ENCODE assay signal across 8 mouse cellular contexts in genomic region chr11:97798083-97798435, GRCm38 (mm10). TPM values are rescaled to one million over a fixed set of nuclear protein-coding genes. Genes with fewer than 3 reads are reported as not detected.
A peak's percentile ranks its signal among the peaks of the same experiment; 100 is the strongest.
DNase-seq lines count a peak whose midpoint lies in the region; ATAC-seq and TF ChIP-seq lines count a peak whose summit lies in the region.
"Had no signal": no experiment of that assay in that cellular context is flagged by ENCODE, and none has a peak within 500 bp of the region (broad histone marks: within the 10 kb centered on the region; RNA-seq: fewer than 3 reads in every experiment).

No protein-coding gene starts in this region.

- H3K9ac ChIP-seq in lung, embryonic 15.5 days = 0 out of 2 replicates have a peak overlapping the region, but pooled peaks have one; percentile 0
- no peak overlapping the region for H3K9ac ChIP-seq in forebrain, postnatal 0 days
- H3K9ac ChIP-seq in liver, embryonic 14.5 days (replicated peaks) = no peak overlapping the region

- H3K27ac ChIP-seq in lung, embryonic 15.5 days = peak overlapping the region; percentile 30; the same call in 1 of the 2 replicates
- 0 out of 2 replicates have a peak overlapping the region, but pooled peaks have one; percentile 0 for H3K27ac ChIP-seq in forebrain, postnatal 0 days (ENCODE audit: low read depth, low read length)
- H3K27ac ChIP-seq in liver, embryonic 14.5 days = no peak overlapping the region
- H3K27ac ChIP-seq in layer of hippocampus, adult 2 months = no peak overlapping the region

- peak overlapping the region; percentile 75 for H3K4me2 ChIP-seq in lung, embryonic 15.5 days
- peak overlapping the region; percentile 76 for H3K4me2 ChIP-seq in forebrain, postnatal 0 days (ENCODE audit: low read depth)
- peak overlapping the region; percentile 81 for H3K4me2 ChIP-seq in liver, embryonic 14.5 days (ENCODE audit: low read depth)

- no peaks in the 10 kb centered on the region for H3K9me3 ChIP-seq in lung, embryonic 15.5 days
- H3K9me3 ChIP-seq in forebrain, postnatal 0 days (ENCODE audit: low read length) = no peaks in the 10 kb centered on the region
- no peaks in the 10 kb centered on the region for H3K9me3 ChIP-seq in liver, embryonic 14.5 days (ENCODE audit: control insufficient read depth, low read length)

- H3K27me3 ChIP-seq in lung, embryonic 15.5 days = no peaks in the 10 kb centered on the region
- H3K27me3 ChIP-seq in forebrain, postnatal 0 days (ENCODE audit: insufficient read depth, low read length) = no peaks in the 10 kb centered on the region
- H3K27me3 ChIP-seq in liver, embryonic 14.5 days (ENCODE audit: control insufficient read depth, insufficient read depth, low read length) = no peaks in the 10 kb centered on the region; the same call in 1 of the 2 replicates

- TF ChIP-seq EP300 in liver, embryonic 14.5 days (IDR thresholded peaks at IDR 0.05; ENCODE audit: low read depth) = no peak

- no peak for ATAC-seq in lung, embryonic 15.5 days (ENCODE audit: borderline replicate concordance, extremely low read depth, low FRiP score, low TSS enrichment)
- ATAC-seq in forebrain, postnatal 0 days = no peak
- no peak for ATAC-seq in liver, embryonic 14.5 days (ENCODE audit: insufficient read depth)
- ATAC-seq in megakaryocyte-erythroid progenitor cell, adult 5-6 weeks (replicated peaks; ENCODE audit: low FRiP score, low TSS enrichment, poor library complexity, severe bottlenecking) = no peak

- H3K4me3 ChIP-seq in lung, embryonic 15.5 days = no peak overlapping the region
- H3K4me3 ChIP-seq in forebrain, postnatal 0 days (ENCODE audit: low read depth, low read length) = peak overlapping the region; percentile 97
- H3K4me3 ChIP-seq in liver, embryonic 14.5 days (ENCODE audit: insufficient read depth in 1 of 2, low read depth in 2 of 2, low read length in 2 of 2) = no peak overlapping the region
- H3K4me3 ChIP-seq in layer of hippocampus, adult 2 months = no peak overlapping the region

- 44% methylated on average over 8 of the region's 8 CpGs for WGBS in lung, embryonic 15.5 days
- WGBS in forebrain, postnatal 0 days = 36% methylated on average over 8 of the region's 8 CpGs
- 51% methylated on average over 8 of the region's 8 CpGs for WGBS in liver, embryonic 14.5 days (ENCODE audit: insufficient replicate concordance)

- no peaks in the 10 kb centered on the region for H3K36me3 ChIP-seq in lung, embryonic 15.5 days
- H3K36me3 ChIP-seq in forebrain, postnatal 0 days (ENCODE audit: insufficient read depth) = no peaks in the 10 kb centered on the region
- H3K36me3 ChIP-seq in liver, embryonic 14.5 days (replicated peaks; ENCODE audit: control insufficient read depth, insufficient read depth, low read depth) = no peaks in the 10 kb centered on the region

- DNase-seq in lung, postnatal 4 days = no peak
- DNase-seq in forebrain, postnatal 0 days = no peak
- no peak for DNase-seq in liver, embryonic 14.5 days (ENCODE audit: low read depth in 3 of 3, low spot score in 3 of 3)
- DNase-seq in layer of hippocampus, adult 2 months (ENCODE audit: low spot score in 2 of 2) = no peak
- no peak for DNase-seq in spleen, adult 12 weeks (ENCODE audit: low spot score)

- TF ChIP-seq CTCF in forebrain, postnatal 0 days (IDR thresholded peaks at IDR 0.05; ENCODE audit: low read depth) = no peak
- no peak for TF ChIP-seq CTCF in liver, embryonic 14.5 days (IDR thresholded peaks at IDR 0.05; ENCODE audit: low read depth)
- TF ChIP-seq CTCF in layer of hippocampus, adult 2 months (conservative IDR thresholded peaks at IDR 0.05) = no peak

- peaks cover 30% of the 10 kb centered on the region for H3K4me1 ChIP-seq in lung, embryonic 15.5 days
- H3K4me1 ChIP-seq in forebrain, postnatal 0 days (ENCODE audit: insufficient read depth) = peaks cover 16% of the 10 kb centered on the region; the same call in 1 of the 2 replicates
- H3K4me1 ChIP-seq in liver, embryonic 14.5 days (replicated peaks; ENCODE audit: control insufficient read depth in 2 of 2, insufficient read depth in 2 of 2, low read length in 1 of 2) = peaks cover 0 to 26% of the 10 kb centered on the region in 2 experiments; a peak in 3 of 4 replicates

RNA-seq across cellular contexts. Expression of gene Lasp1, which starts 0.7 kb away (rescaled TPM):
- polyA plus RNA-seq in lung, embryonic 15.5 days (2015; fragmentation: Nextera tagmentation; extraction: Ambion mirVana) = 153 and 160 TPM in 2 replicates
- total RNA-seq in forebrain, postnatal 0 days (2014; rRNA removed) = 142 and 153 TPM in 2 replicates
- polyA plus RNA-seq in forebrain, postnatal 0 days (2015; fragmentation: Nextera tagmentation; extraction: Ambion mirVana) = 117 and 152 TPM in 2 replicates
- 19.1 and 19.5 TPM in 2 replicates for polyA plus RNA-seq in liver, embryonic 14.5 days (2012; rRNA removed)
- polyA plus RNA-seq in liver, embryonic 14.5 days (2014; fragmentation: Nextera tagmentation; extraction: Ambion mirVana) = 15.5 and 20.3 TPM in 2 replicates
- 15.7 and 20.4 TPM in 2 replicates for total RNA-seq in megakaryocyte-erythroid progenitor cell, adult 5-6 weeks (2014; fragmentation: Nextera tagmentation)
- total RNA-seq in megakaryocyte-erythroid progenitor cell, adult 5-6 weeks (2017) = 56.3 and 63.5 TPM in 2 replicates
- total RNA-seq in layer of hippocampus, adult 2 months (2021) = 10 to 100 TPM; 88.1 to 91.4 TPM

RNA-seq across cellular contexts. Expression of gene Rpl23, which starts 15.8 kb away (rescaled TPM):
- polyA plus RNA-seq in lung, embryonic 15.5 days (2015; fragmentation: Nextera tagmentation; extraction: Ambion mirVana) = 457 and 490 TPM in 2 replicates
- total RNA-seq in forebrain, postnatal 0 days (2014; rRNA removed) = 310 and 470 TPM in 2 replicates
- 346 and 490 TPM in 2 replicates for polyA plus RNA-seq in forebrain, postnatal 0 days (2015; fragmentation: Nextera tagmentation; extraction: Ambion mirVana)
- 229 and 484 TPM in 2 replicates for polyA plus RNA-seq in liver, embryonic 14.5 days (2012; rRNA removed)
- 485 and 502 TPM in 2 replicates for polyA plus RNA-seq in liver, embryonic 14.5 days (2014; fragmentation: Nextera tagmentation; extraction: Ambion mirVana)
- total RNA-seq in megakaryocyte-erythroid progenitor cell, adult 5-6 weeks (2014; fragmentation: Nextera tagmentation) = 2,091 and 2,156 TPM in 2 replicates
- 1,518 and 2,802 TPM in 2 replicates for total RNA-seq in megakaryocyte-erythroid progenitor cell, adult 5-6 weeks (2017)
- total RNA-seq in layer of hippocampus, adult 2 months (2021) = 100 to 1,000 TPM; 361 to 374 TPM

RNA-seq across cellular contexts. Expression of gene 1700001P01Rik, which starts 22.3 kb away (rescaled TPM):
- 0.85 TPM in 1 of 2 replicates, not detected in the other for polyA plus RNA-seq in lung, embryonic 15.5 days (2015; fragmentation: Nextera tagmentation; extraction: Ambion mirVana)
- total RNA-seq in forebrain, postnatal 0 days (2014; rRNA removed) = not detected in 2 replicates
- polyA plus RNA-seq in forebrain, postnatal 0 days (2015; fragmentation: Nextera tagmentation; extraction: Ambion mirVana) = 0.27 and 0.33 TPM in 2 replicates
- polyA plus RNA-seq in liver, embryonic 14.5 days (2012; rRNA removed) = 0.08 TPM in 1 of 2 replicates, not detected in the other
- polyA plus RNA-seq in liver, embryonic 14.5 days (2014; fragmentation: Nextera tagmentation; extraction: Ambion mirVana) = not detected in 2 replicates
- 0.89 TPM in 1 of 2 replicates, not detected in the other for total RNA-seq in megakaryocyte-erythroid progenitor cell, adult 5-6 weeks (2014; fragmentation: Nextera tagmentation)
- total RNA-seq in megakaryocyte-erythroid progenitor cell, adult 5-6 weeks (2017) = 2.4 TPM in 1 of 2 replicates, not detected in the other
- total RNA-seq in layer of hippocampus, adult 2 months (2021) = 1 to 10 TPM; 1.3 to 2.4 TPM
- polyA plus RNA-seq: heart, postnatal 0 days had no signal

RNA-seq across cellular contexts. Expression of gene Cwc25, which starts 31.7 kb away (rescaled TPM):
- polyA plus RNA-seq in lung, embryonic 15.5 days (2015; fragmentation: Nextera tagmentation; extraction: Ambion mirVana) = 15.6 and 18.5 TPM in 2 replicates
- 15.2 and 15.5 TPM in 2 replicates for total RNA-seq in forebrain, postnatal 0 days (2014; rRNA removed)
- 7.8 and 11.8 TPM in 2 replicates for polyA plus RNA-seq in forebrain, postnatal 0 days (2015; fragmentation: Nextera tagmentation; extraction: Ambion mirVana)
- polyA plus RNA-seq in liver, embryonic 14.5 days (2012; rRNA removed) = 4.5 and 5.7 TPM in 2 replicates
- polyA plus RNA-seq in liver, embryonic 14.5 days (2014; fragmentation: Nextera tagmentation; extraction: Ambion mirVana) = 3.5 and 4.5 TPM in 2 replicates
- 17.7 and 18.9 TPM in 2 replicates for total RNA-seq in megakaryocyte-erythroid progenitor cell, adult 5-6 weeks (2014; fragmentation: Nextera tagmentation)
- total RNA-seq in megakaryocyte-erythroid progenitor cell, adult 5-6 weeks (2017) = 20.4 and 23.3 TPM in 2 replicates
- total RNA-seq in layer of hippocampus, adult 2 months (2021) = 10 to 100 TPM; 20.1 to 20.6 TPM

RNA-seq across cellular contexts. Expression of gene B230217C12Rik, which starts 42.5 kb away (rescaled TPM):
- 4.2 and 4.4 TPM in 2 replicates for polyA plus RNA-seq in lung, embryonic 15.5 days (2015; fragmentation: Nextera tagmentation; extraction: Ambion mirVana)
- 21.0 and 24.8 TPM in 2 replicates for total RNA-seq in forebrain, postnatal 0 days (2014; rRNA removed)
- 28.6 and 31.5 TPM in 2 replicates for polyA plus RNA-seq in forebrain, postnatal 0 days (2015; fragmentation: Nextera tagmentation; extraction: Ambion mirVana)
- polyA plus RNA-seq in liver, embryonic 14.5 days (2012; rRNA removed) = 0.60 and 0.81 TPM in 2 replicates
- 0.19 and 0.63 TPM in 2 replicates for polyA plus RNA-seq in liver, embryonic 14.5 days (2014; fragmentation: Nextera tagmentation; extraction: Ambion mirVana)
- total RNA-seq in megakaryocyte-erythroid progenitor cell, adult 5-6 weeks (2014; fragmentation: Nextera tagmentation) = 0.45 and 1.7 TPM in 2 replicates
- total RNA-seq in megakaryocyte-erythroid progenitor cell, adult 5-6 weeks (2017) = 0.91 TPM in 1 of 2 replicates, not detected in the other
- total RNA-seq in layer of hippocampus, adult 2 months (2021) = 10 to 100 TPM; 67.8 to 72.6 TPM

Comparison
In these comparisons a context has a peak if more than half of its experiments do, and no peak if none do; other contexts are left out.
1. H3K27ac ChIP-seq: peak in lung, embryonic 15.5 days (single experiment) and forebrain, postnatal 0 days (single experiment); none in liver, embryonic 14.5 days (single experiment) and layer of hippocampus, adult 2 months (single experiment).
2. Peak in every context shown above with its lines, with median percentiles within 50 percentile points of each other: H3K4me2 ChIP-seq.